Mouse (Mus musculus): ENCODE data around the gene Tyw1. TPM values are rescaled to one million over a fixed set of nuclear protein-coding genes. Genes with fewer than 3 reads are reported as not detected.
A peak's percentile ranks its signal among the peaks of the same experiment; 100 is the strongest.

Tyw1 gene
- polyA plus RNA-seq (2012; rRNA removed), result 12.1 and 12.7 TPM in 2 replicates

DNA sequence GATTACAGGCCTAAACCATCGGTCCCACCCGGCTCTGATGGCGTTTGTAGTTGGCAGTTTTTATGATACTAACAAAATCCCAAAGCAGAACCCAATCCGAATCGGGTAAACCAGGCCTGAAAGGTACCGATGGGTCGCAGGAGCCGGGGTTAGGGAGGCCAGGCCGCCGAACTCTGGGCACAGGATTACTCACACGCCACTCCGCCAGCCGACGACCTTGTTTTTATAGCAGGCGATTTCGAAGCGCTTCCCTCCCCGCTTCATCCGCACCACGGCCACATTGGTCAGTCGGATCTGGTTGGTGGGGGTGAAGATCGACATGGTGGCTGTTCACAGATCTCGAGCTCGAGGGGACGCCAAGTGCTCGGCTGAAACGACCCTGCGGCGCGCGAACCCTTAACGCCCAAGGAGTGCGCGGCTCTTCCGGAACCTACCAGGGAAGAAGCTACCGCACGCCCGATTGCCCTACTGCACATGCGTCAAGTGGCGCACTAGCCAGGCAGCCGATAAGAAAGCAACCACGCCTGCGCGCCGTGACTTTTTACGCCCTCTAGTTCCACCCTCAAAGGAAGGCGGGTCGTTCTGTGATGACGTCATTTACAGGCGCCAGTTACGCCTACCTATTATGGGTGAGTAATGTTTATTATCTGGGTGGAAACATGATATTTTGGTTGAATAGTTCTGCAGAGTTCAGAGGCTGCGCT lies at the start of gene Tyw1, which contains the start of gene Sbds:
Gene Tyw1, plus strand, starts transcription at position 603 of the 704 bp plus-strand sequence.
Gene Sbds, minus strand, starts transcription at position 514 of the 704 bp plus-strand sequence.
- Histone ChIP-seq H3K4me1 (ENCODE audit: control insufficient read depth, insufficient read depth, low read length) (peaks cover 5% of the 10 kb centered on the region; the same call in 1 of the 2 replicates), H3K36me3 (ENCODE audit: control insufficient read depth, insufficient read depth, low read length) (peaks cover 3% of the 10 kb centered on the region; the same call in 1 of the 2 replicates), H3K27me3 (replicated peaks; ENCODE audit: control insufficient read depth, insufficient read depth, low read length) (no peaks in the 10 kb centered on the region), H3K4me3 (ENCODE audit: insufficient read depth, low read depth, low read length) (peak within 1 kb of the TSS; percentile 92), H3K27ac (ENCODE audit: insufficient read depth, low read depth, low read length) (peak within 1 kb of the TSS; percentile 94)
- DNase-seq, result peak; percentile 99
- under 1% methylated on average over 52 of the region's 52 CpGs for WGBS
- no peak for TF ChIP-seq CTCF (conservative IDR thresholded peaks at IDR 0.05; ENCODE audit: insufficient read depth, insufficient read length, low read depth, low read length)
- peak; percentile 94 for TF ChIP-seq POLR2A (IDR thresholded peaks at IDR 0.05; ENCODE audit: low read depth, low read length)

DNA sequence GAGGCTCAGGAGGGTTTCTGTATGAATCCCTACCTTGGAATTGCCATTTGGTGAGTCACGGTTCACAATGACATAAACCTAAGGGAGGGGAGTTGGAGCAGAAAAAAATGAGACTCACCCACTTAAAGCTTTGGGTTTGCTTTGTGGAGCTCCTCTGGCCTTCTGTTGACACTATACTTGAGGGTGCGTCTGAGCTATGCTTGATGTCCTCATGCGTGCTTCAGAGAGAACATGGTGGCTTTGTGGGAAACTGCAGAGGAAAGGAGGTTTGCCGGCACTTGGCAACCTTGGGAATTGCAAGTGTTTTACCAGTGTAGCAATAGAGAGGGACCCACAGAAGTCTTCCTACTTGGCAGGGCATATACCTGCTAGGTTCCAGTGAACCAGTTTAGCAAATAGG lies 48.1 kb upstream of the Tyw1 start:
- Histone ChIP-seq H3K4me3 (ENCODE audit: insufficient read depth, low read depth, low read length) (no peak overlapping the region), H3K27ac (ENCODE audit: insufficient read depth, low read depth, low read length) (no peak overlapping the region), H3K27me3 (replicated peaks; ENCODE audit: control insufficient read depth, insufficient read depth, low read length) (no peaks in the 10 kb centered on the region), H3K36me3 (ENCODE audit: control insufficient read depth, insufficient read depth, low read length) (no peaks in the 10 kb centered on the region), H3K4me1 (ENCODE audit: control insufficient read depth, insufficient read depth, low read length) (peaks cover 5% of the 10 kb centered on the region; the same call in 1 of the 2 replicates)
- no peak for DNase-seq
- no peak for TF ChIP-seq POLR2A (IDR thresholded peaks at IDR 0.05; ENCODE audit: low read depth, low read length)
- TF ChIP-seq CTCF (conservative IDR thresholded peaks at IDR 0.05; ENCODE audit: insufficient read depth, insufficient read length, low read depth, low read length), result no peak
- WGBS, result 94% methylated on average over 4 of the region's 4 CpGs

DNA sequence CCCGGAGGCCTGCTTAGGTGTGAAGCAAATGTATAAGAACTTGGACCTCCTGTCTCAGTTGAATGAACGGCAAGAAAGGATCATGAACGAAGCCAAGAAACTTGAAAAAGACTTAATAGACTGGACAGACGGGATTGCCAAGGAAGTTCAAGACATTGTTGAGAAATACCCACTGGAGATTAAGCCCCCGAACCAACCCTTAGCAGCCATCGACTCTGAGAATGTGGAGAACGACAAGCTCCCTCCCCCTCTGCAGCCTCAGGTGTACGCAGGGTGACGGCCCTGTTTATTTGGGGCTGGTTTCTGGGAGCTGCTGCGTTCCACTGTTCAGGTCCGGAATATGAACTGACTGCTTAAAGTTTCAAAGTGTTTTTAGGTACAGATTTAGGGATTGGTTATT lies 42.5 kb upstream of the Tyw1 start:
- H3K36me3 ChIP-seq (ENCODE audit: control insufficient read depth, insufficient read depth, low read length), result no peaks in the 10 kb centered on the region
- WGBS, result 79% methylated on average over 11 of the region's 11 CpGs
- no peak overlapping the region for H3K27ac ChIP-seq (ENCODE audit: insufficient read depth, low read depth, low read length)
- H3K4me3 ChIP-seq (ENCODE audit: insufficient read depth, low read depth, low read length), result no peak overlapping the region
- no peak for TF ChIP-seq CTCF (conservative IDR thresholded peaks at IDR 0.05; ENCODE audit: insufficient read depth, insufficient read length, low read depth, low read length)
- TF ChIP-seq POLR2A (IDR thresholded peaks at IDR 0.05; ENCODE audit: low read depth, low read length), result no peak
- H3K27me3 ChIP-seq (replicated peaks; ENCODE audit: control insufficient read depth, insufficient read depth, low read length), result no peaks in the 10 kb centered on the region
- no peak for DNase-seq
- H3K4me1 ChIP-seq (ENCODE audit: control insufficient read depth, insufficient read depth, low read length), result no peaks in the 10 kb centered on the region

DNA sequence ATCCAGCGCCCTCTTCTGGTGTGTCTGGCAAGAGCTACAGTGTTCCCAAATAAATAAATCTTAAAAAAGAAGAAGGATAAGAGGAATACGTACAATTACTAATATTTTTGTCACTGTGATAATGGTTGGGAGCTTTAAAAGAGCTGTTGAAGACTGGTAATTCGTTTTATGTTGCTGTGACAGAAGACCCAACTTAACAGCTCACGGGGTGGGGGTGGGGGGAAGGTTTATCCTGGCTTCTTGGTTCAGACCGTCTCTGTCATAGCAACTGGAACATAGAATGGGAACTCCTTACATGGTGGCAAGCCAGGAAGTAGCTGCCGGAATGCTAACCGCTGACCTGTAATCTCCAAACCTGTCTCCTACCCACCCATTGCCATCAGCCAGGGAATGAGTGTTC lies 38.6 kb upstream of the Tyw1 start, which contains the start of gene Tmem248:
Gene Tmem248, plus strand, starts transcription at position 301 of the 400 bp plus-strand sequence.
- no peaks in the 10 kb centered on the region for H3K27me3 ChIP-seq (replicated peaks; ENCODE audit: control insufficient read depth, insufficient read depth, low read length)
- no peak for DNase-seq
- no peak within 1 kb of the TSS for H3K27ac ChIP-seq (ENCODE audit: insufficient read depth, low read depth, low read length)
- TF ChIP-seq POLR2A (IDR thresholded peaks at IDR 0.05; ENCODE audit: low read depth, low read length) (no peak), CTCF (conservative IDR thresholded peaks at IDR 0.05; ENCODE audit: insufficient read depth, insufficient read length, low read depth, low read length) (no peak)
- H3K4me1 ChIP-seq (ENCODE audit: control insufficient read depth, insufficient read depth, low read length), result 0 out of 2 replicates have a peak, but pooled peaks cover 6% of the 10 kb centered on the region
- H3K4me3 ChIP-seq (ENCODE audit: insufficient read depth, low read depth, low read length), result no peak within 1 kb of the TSS
- H3K36me3 ChIP-seq (ENCODE audit: control insufficient read depth, insufficient read depth, low read length), result no peaks in the 10 kb centered on the region
- WGBS, result 84% methylated on average over 7 of the region's 7 CpGs

DNA sequence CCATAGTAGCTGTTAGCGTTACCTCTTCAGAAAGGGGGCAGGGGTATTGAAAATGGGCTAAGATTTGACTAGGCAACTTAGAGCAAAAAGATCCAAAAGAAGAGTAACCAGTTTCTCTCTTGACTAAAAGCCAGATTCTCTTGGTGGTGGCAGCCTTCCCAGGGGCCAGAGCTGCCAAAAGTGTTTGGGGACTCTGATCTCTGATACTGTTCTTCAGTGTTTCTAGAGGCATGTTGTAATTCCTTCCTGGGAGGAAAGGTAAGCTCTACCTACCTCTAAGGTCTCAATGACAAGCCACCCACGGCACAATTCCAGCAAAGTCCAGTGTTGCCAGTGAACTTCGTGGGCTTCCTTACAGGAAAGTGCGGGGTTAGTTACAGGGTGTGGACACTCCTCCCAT lies 38.0 kb upstream of the Tyw1 start:
- 78% methylated on average over 4 of the region's 4 CpGs for WGBS
- DNase-seq, result peak; percentile 49
- Histone ChIP-seq H3K36me3 (ENCODE audit: control insufficient read depth, insufficient read depth, low read length) (no peaks in the 10 kb centered on the region), H3K4me1 (ENCODE audit: control insufficient read depth, insufficient read depth, low read length) (0 out of 2 replicates have a peak, but pooled peaks cover 6% of the 10 kb centered on the region), H3K27me3 (replicated peaks; ENCODE audit: control insufficient read depth, insufficient read depth, low read length) (no peaks in the 10 kb centered on the region), H3K4me3 (ENCODE audit: insufficient read depth, low read depth, low read length) (no peak overlapping the region), H3K27ac (ENCODE audit: insufficient read depth, low read depth, low read length) (no peak overlapping the region)
- no peak for TF ChIP-seq POLR2A (IDR thresholded peaks at IDR 0.05; ENCODE audit: low read depth, low read length)
- TF ChIP-seq CTCF (conservative IDR thresholded peaks at IDR 0.05; ENCODE audit: insufficient read depth, insufficient read length, low read depth, low read length), result no peak

DNA sequence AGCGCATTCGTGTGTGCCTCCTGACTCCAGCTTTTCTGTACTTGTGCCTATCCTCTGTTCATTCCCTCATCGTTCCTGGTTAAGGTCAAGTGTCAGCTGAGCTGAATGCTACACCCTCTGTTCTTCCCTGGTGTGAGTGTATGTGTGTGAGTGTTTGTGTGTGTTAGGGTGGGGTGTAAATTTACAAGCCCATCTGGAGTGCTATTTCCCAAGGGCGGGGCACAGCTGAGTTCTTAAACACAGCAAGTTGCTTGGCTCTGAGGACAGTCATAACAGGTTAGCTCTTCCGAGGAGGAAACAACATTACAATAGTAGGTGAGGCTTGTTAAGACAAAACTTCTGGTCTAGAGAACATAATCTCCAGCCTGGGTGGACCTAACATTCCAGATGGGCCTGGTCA lies 37.1 kb upstream of the Tyw1 start:
- Histone ChIP-seq H3K36me3 (ENCODE audit: control insufficient read depth, insufficient read depth, low read length) (no peaks in the 10 kb centered on the region), H3K4me3 (ENCODE audit: insufficient read depth, low read depth, low read length) (no peak overlapping the region), H3K27me3 (replicated peaks; ENCODE audit: control insufficient read depth, insufficient read depth, low read length) (no peaks in the 10 kb centered on the region), H3K4me1 (ENCODE audit: control insufficient read depth, insufficient read depth, low read length) (peaks cover 9% of the 10 kb centered on the region; the same call in 1 of the 2 replicates), H3K27ac (ENCODE audit: insufficient read depth, low read depth, low read length) (no peak overlapping the region)
- no peak for TF ChIP-seq POLR2A (IDR thresholded peaks at IDR 0.05; ENCODE audit: low read depth, low read length)
- no peak for TF ChIP-seq CTCF (conservative IDR thresholded peaks at IDR 0.05; ENCODE audit: insufficient read depth, insufficient read length, low read depth, low read length)
- WGBS, result 92% methylated on average over 5 of the region's 5 CpGs
- DNase-seq, result no peak

DNA sequence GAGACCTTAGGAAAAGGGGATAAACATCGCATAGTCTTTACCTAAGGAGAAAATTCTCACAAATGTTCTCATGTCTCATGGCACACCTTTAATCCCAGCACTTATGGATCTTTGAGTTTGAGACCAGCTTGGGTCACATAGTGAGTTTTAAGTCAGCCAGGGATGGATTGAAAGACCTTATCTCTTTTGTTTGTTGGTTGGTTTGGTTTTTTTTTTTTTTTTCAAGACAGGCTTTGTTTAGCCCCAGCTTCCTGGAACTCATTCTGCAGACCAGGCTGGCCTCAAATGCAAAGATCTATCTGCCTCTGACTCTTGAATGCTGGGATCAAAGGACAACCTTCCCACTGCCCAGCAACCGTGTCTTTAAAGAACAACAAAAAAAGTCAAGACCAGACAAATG lies 34.1 kb upstream of the Tyw1 start:
- WGBS, result 41% methylated on average over 2 of the region's 2 CpGs
- no peaks in the 10 kb centered on the region for H3K36me3 ChIP-seq (ENCODE audit: control insufficient read depth, insufficient read depth, low read length)
- H3K4me3 ChIP-seq (ENCODE audit: insufficient read depth, low read depth, low read length), result no peak overlapping the region; the same call in 1 of the 2 replicates
- no peaks in the 10 kb centered on the region for H3K27me3 ChIP-seq (replicated peaks; ENCODE audit: control insufficient read depth, insufficient read depth, low read length)
- TF ChIP-seq CTCF (conservative IDR thresholded peaks at IDR 0.05; ENCODE audit: insufficient read depth, insufficient read length, low read depth, low read length), result no peak
- TF ChIP-seq POLR2A (IDR thresholded peaks at IDR 0.05; ENCODE audit: low read depth, low read length), result no peak
- DNase-seq, result peak; percentile 43
- H3K27ac ChIP-seq (ENCODE audit: insufficient read depth, low read depth, low read length), result no peak overlapping the region; the same call in 1 of the 2 replicates
- peaks cover 14% of the 10 kb centered on the region; the same call in 1 of the 2 replicates for H3K4me1 ChIP-seq (ENCODE audit: control insufficient read depth, insufficient read depth, low read length)
